15 mouse cellular contexts compared by ENCODE assay signal in the genomic region with DNA sequence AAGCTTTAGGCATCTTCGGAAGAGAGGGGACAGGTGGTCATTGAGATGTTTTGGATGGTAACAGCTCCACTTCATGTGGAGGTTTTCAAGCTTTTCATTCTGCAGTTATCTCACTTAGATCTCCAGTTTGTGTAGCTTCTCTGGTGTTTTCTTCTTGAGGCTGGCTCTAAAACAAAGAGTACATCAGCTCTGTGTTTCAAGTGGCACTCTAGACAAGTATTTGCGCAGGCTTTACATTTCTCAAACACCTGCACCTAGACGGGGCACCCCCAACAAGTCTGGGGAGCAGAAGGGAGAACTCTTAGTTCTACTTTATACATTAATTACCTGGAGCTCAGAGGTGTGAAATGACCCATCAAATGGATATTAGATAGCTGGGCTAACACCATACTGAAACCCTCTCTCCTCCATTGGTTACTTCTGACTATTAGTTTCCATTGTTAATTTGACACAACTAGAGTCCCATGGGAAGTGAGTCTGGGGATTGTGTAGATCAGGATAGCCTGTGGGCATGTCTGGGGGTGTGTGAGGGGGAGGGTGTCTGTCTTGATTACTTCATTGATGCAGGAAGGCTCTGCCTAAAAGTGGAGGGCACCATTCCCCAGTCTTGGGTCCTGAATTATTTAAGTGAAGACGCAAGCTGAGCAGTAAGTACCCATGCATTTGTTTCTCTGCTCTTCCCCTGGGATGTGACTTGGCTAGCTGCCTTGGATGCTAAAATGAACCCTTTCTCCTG. TPM values are rescaled to one million over a fixed set of nuclear protein-coding genes. Genes with fewer than 3 reads are reported as not detected.
A peak's percentile ranks its signal among the peaks of the same experiment; 100 is the strongest.
DNase-seq lines count a peak whose midpoint lies in the region; ATAC-seq and TF ChIP-seq lines count a peak whose summit lies in the region.
"Had no signal": no experiment of that assay in that cellular context is flagged by ENCODE, and none has a peak within 500 bp of the region (broad histone marks: within the 10 kb centered on the region; RNA-seq: fewer than 3 reads in every experiment).

No protein-coding gene starts in this region.

- 0 out of 2 replicates have a peak overlapping the region, but pooled peaks have one; percentile 2 for H3K27ac ChIP-seq in forebrain, embryonic 12.5 days
- no peak overlapping the region for H3K27ac ChIP-seq in forebrain, postnatal 0 days (ENCODE audit: low read depth, low read length)
- H3K27ac ChIP-seq in neural tube, embryonic 13.5 days (replicated peaks) = 0 out of 2 replicates have a peak overlapping the region, but pooled peaks have one; percentile 24
- H3K27ac ChIP-seq: limb, embryonic 10.5 days; liver, embryonic 13.5 days had no signal

- no peaks in the 10 kb centered on the region for H3K27me3 ChIP-seq in forebrain, embryonic 12.5 days
- no peaks in the 10 kb centered on the region for H3K27me3 ChIP-seq in forebrain, postnatal 0 days (ENCODE audit: insufficient read depth, low read length)
- no peaks in the 10 kb centered on the region for H3K27me3 ChIP-seq in neural tube, embryonic 13.5 days
- H3K27me3 ChIP-seq: liver, embryonic 13.5 days had no signal

- no peak overlapping the region for H3K4me3 ChIP-seq in forebrain, embryonic 12.5 days (replicated peaks)
- H3K4me3 ChIP-seq in forebrain, postnatal 0 days (ENCODE audit: low read depth, low read length) = no peak overlapping the region
- H3K4me3 ChIP-seq in neural tube, embryonic 13.5 days = no peak overlapping the region
- H3K4me3 ChIP-seq: limb, embryonic 10.5 days; liver, embryonic 13.5 days had no signal

- no peak overlapping the region for H3K4me2 ChIP-seq in forebrain, embryonic 12.5 days
- no peak overlapping the region for H3K4me2 ChIP-seq in forebrain, postnatal 0 days (ENCODE audit: low read depth)
- no peak overlapping the region for H3K4me2 ChIP-seq in neural tube, embryonic 13.5 days
- H3K4me2 ChIP-seq: liver, embryonic 13.5 days had no signal

- H3K9me3 ChIP-seq in forebrain, embryonic 12.5 days = no peaks in the 10 kb centered on the region
- no peaks in the 10 kb centered on the region for H3K9me3 ChIP-seq in forebrain, postnatal 0 days (ENCODE audit: low read length)
- H3K9me3 ChIP-seq in neural tube, embryonic 13.5 days = no peaks in the 10 kb centered on the region
- H3K9me3 ChIP-seq: limb, embryonic 10.5 days; liver, embryonic 13.5 days had no signal

- no peak overlapping the region for H3K9ac ChIP-seq in forebrain, embryonic 12.5 days
- no peak overlapping the region for H3K9ac ChIP-seq in forebrain, postnatal 0 days
- H3K9ac ChIP-seq in neural tube, embryonic 13.5 days = no peak overlapping the region
- H3K9ac ChIP-seq: liver, embryonic 13.5 days had no signal

- 82% methylated on average over 4 of the region's 4 CpGs for WGBS in forebrain, embryonic 12.5 days
- WGBS in forebrain, postnatal 0 days = 88% methylated on average over 4 of the region's 4 CpGs
- 72% methylated on average over 4 of the region's 4 CpGs for WGBS in neural tube, embryonic 13.5 days

- no peaks in the 10 kb centered on the region for H3K36me3 ChIP-seq in forebrain, embryonic 12.5 days (replicated peaks)
- no peaks in the 10 kb centered on the region for H3K36me3 ChIP-seq in forebrain, postnatal 0 days (ENCODE audit: insufficient read depth)
- no peaks in the 10 kb centered on the region for H3K36me3 ChIP-seq in neural tube, embryonic 13.5 days
- H3K36me3 ChIP-seq: limb, embryonic 10.5 days; liver, embryonic 13.5 days had no signal

- DNase-seq in forebrain, postnatal 0 days = no peak
- peak; percentile 26 to 31 for DNase-seq in lung, adult 18-20 months
- no peak for DNase-seq in lung, postnatal 4 days
- peak; percentile 62 for DNase-seq in thymus, postnatal 0 days (ENCODE audit: low spot score)
- DNase-seq in thymus, postnatal 36 days = no peak
- no peak for DNase-seq in gastrocnemius, postnatal 25 days
- DNase-seq: cerebellum, adult 8-10 months; kidney, adult 18-20 months; kidney, postnatal 36 days; liver, embryonic 13.5 days; right cerebral cortex, adult 18-20 months had no signal

- no peak for TF ChIP-seq CTCF in forebrain, postnatal 0 days (IDR thresholded peaks at IDR 0.05; ENCODE audit: low read depth)

- no peak for ATAC-seq in forebrain, embryonic 12.5 days (ENCODE audit: low FRiP score)
- no peak for ATAC-seq in forebrain, postnatal 0 days
- no peak for ATAC-seq in neural tube, embryonic 13.5 days (ENCODE audit: low read depth)

- H3K4me1 ChIP-seq in forebrain, embryonic 12.5 days = peaks cover 31% of the 10 kb centered on the region
- no peaks in the 10 kb centered on the region for H3K4me1 ChIP-seq in forebrain, postnatal 0 days (ENCODE audit: insufficient read depth)
- H3K4me1 ChIP-seq in neural tube, embryonic 13.5 days (replicated peaks) = peaks cover 17% of the 10 kb centered on the region
- H3K4me1 ChIP-seq: limb, embryonic 10.5 days; liver, embryonic 13.5 days had no signal

RNA-seq across cellular contexts. Expression of a gene that starts 14.0 kb away (rescaled TPM):
- 29.1 and 29.4 TPM in 2 replicates for polyA plus RNA-seq in forebrain, embryonic 12.5 days (2016; fragmentation: Nextera tagmentation; extraction: Ambion mirVana)
- total RNA-seq in forebrain, postnatal 0 days (2014; rRNA removed) = 4.5 and 4.9 TPM in 2 replicates
- polyA plus RNA-seq in forebrain, postnatal 0 days (2015; fragmentation: Nextera tagmentation; extraction: Ambion mirVana) = 3.2 and 4.2 TPM in 2 replicates
- 13.6 and 16.0 TPM in 2 replicates for polyA plus RNA-seq in thymus, postnatal 0 days (2015; fragmentation: Nextera tagmentation; extraction: Ambion mirVana)
- 3.3 and 4.2 TPM in 2 replicates for polyA plus RNA-seq in neural tube, embryonic 13.5 days (2015; fragmentation: Nextera tagmentation; extraction: Ambion mirVana)
- under 1 TPM; 0.29 to 0.36 TPM for total RNA-seq in gastrocnemius, postnatal 25 days (2021)
- total RNA-seq: neutrophil, adult 5-6 weeks had no signal

RNA-seq across cellular contexts. Expression of a gene that starts 53.0 kb away (rescaled TPM):
- polyA plus RNA-seq in forebrain, embryonic 12.5 days (2016; fragmentation: Nextera tagmentation; extraction: Ambion mirVana) = 2.3 and 3.6 TPM in 2 replicates
- total RNA-seq in forebrain, postnatal 0 days (2014; rRNA removed) = 21.8 and 24.9 TPM in 2 replicates
- 3.6 and 8.4 TPM in 2 replicates for polyA plus RNA-seq in forebrain, postnatal 0 days (2015; fragmentation: Nextera tagmentation; extraction: Ambion mirVana)
- polyA plus RNA-seq in thymus, postnatal 0 days (2015; fragmentation: Nextera tagmentation; extraction: Ambion mirVana) = 0.90 and 1.0 TPM in 2 replicates
- polyA plus RNA-seq in neural tube, embryonic 13.5 days (2015; fragmentation: Nextera tagmentation; extraction: Ambion mirVana) = 1.7 and 1.8 TPM in 2 replicates
- under 1 TPM; 0.13 to 0.88 TPM for total RNA-seq in gastrocnemius, postnatal 25 days (2021)

Comparison
In these comparisons a context has a peak if more than half of its experiments do, and no peak if none do; other contexts are left out.
1. DNase-seq: peak in lung, adult 18-20 months (2 of 2) and thymus, postnatal 0 days (single experiment); none in forebrain, postnatal 0 days (single experiment), lung, postnatal 4 days (0 of 2), thymus, postnatal 36 days (0 of 2) and gastrocnemius, postnatal 25 days (single experiment).